Mouse (Mus musculus): Measurements from ENCODE around the gene Gm45717. TPM values are rescaled to one million over a fixed set of nuclear protein-coding genes. Genes with fewer than 3 reads are reported as not detected.
A peak's percentile ranks its signal among the peaks of the same experiment; 100 is the strongest.

Gm45717 gene
- polyA plus RNA-seq, 1 experiment: not detected

GRCm38 (mm10) chr7:140945247-140945646 is 10.5 kb downstream of the Gm45717 start:
- TF ChIP-seq MYOG (IDR thresholded peaks at IDR 0.05; ENCODE audit: control insufficient read depth, extremely low read depth, insufficient read length) (no peak), MAX (IDR thresholded peaks at IDR 0.05) (no peak), CTCF (IDR thresholded peaks at IDR 0.05; ENCODE audit: control insufficient read depth, insufficient read depth, insufficient read length) (no peak), USF1 (IDR thresholded peaks at IDR 0.05; ENCODE audit: low read depth) (no peak), CEBPB (IDR thresholded peaks at IDR 0.05; ENCODE audit: low read depth) (no peak), FOSL1 (IDR thresholded peaks at IDR 0.05; ENCODE audit: insufficient read depth, low read length, poor library complexity, severe bottlenecking) (no peak), MYOD1 (IDR thresholded peaks at IDR 0.05; ENCODE audit: control insufficient read depth, insufficient read length, low read depth) (no peak)
- peaks cover 13% of the 10 kb centered on the region for H3K36me3 ChIP-seq (ENCODE audit: control insufficient read depth, insufficient read depth)
- no peaks in the 10 kb centered on the region for H3K79me3 ChIP-seq (ENCODE audit: low read depth)
- no peaks in the 10 kb centered on the region for H3K79me2 ChIP-seq (ENCODE audit: control insufficient read depth, insufficient read depth)
- no peak overlapping the region for H3K4me3 ChIP-seq (ENCODE audit: insufficient read depth, poor library complexity, severe bottlenecking)
- H3K27me3 ChIP-seq (ENCODE audit: control insufficient read depth, insufficient read depth, insufficient read length): no peaks in the 10 kb centered on the region
- H3ac ChIP-seq (ENCODE audit: control insufficient read depth, insufficient read length, low read depth): no peak overlapping the region

- no peaks in the 10 kb centered on the region for H3K79me2 ChIP-seq (ENCODE audit: control insufficient read depth, insufficient read depth)
- H3K79me3 ChIP-seq (ENCODE audit: low read depth): no peaks in the 10 kb centered on the region
- no peak overlapping the region for H3K4me3 ChIP-seq (ENCODE audit: insufficient read depth, poor library complexity, severe bottlenecking)
- peaks cover 11% of the 10 kb centered on the region for H3K36me3 ChIP-seq (ENCODE audit: control insufficient read depth, insufficient read depth)
- TF ChIP-seq CEBPB (IDR thresholded peaks at IDR 0.05; ENCODE audit: low read depth): no peak
- TF ChIP-seq CTCF (IDR thresholded peaks at IDR 0.05; ENCODE audit: control insufficient read depth, insufficient read depth, insufficient read length): no peak
- no peak for TF ChIP-seq MYOD1 (IDR thresholded peaks at IDR 0.05; ENCODE audit: control insufficient read depth, insufficient read length, low read depth)
- no peak for TF ChIP-seq MYOG (IDR thresholded peaks at IDR 0.05; ENCODE audit: control insufficient read depth, extremely low read depth, insufficient read length)
- TF ChIP-seq MAX (IDR thresholded peaks at IDR 0.05): no peak
- no peak for TF ChIP-seq FOSL1 (IDR thresholded peaks at IDR 0.05; ENCODE audit: insufficient read depth, low read length, poor library complexity, severe bottlenecking)
- no peak for TF ChIP-seq USF1 (IDR thresholded peaks at IDR 0.05; ENCODE audit: low read depth)
- H3ac ChIP-seq (ENCODE audit: control insufficient read depth, insufficient read length, low read depth): no peak overlapping the region
- no peaks in the 10 kb centered on the region for H3K27me3 ChIP-seq (ENCODE audit: control insufficient read depth, insufficient read depth, insufficient read length)
Observed at GRCm38 (mm10) chr7:140944236-140944635, 11.5 kb downstream of the Gm45717 start.

- Histone ChIP-seq H3K4me3 (ENCODE audit: insufficient read depth, poor library complexity, severe bottlenecking) (no peak overlapping the region), H3K79me3 (ENCODE audit: low read depth) (no peaks in the 10 kb centered on the region), H3K79me2 (ENCODE audit: control insufficient read depth, insufficient read depth) (no peaks in the 10 kb centered on the region), H3ac (ENCODE audit: control insufficient read depth, insufficient read length, low read depth) (no peak overlapping the region), H3K27me3 (ENCODE audit: control insufficient read depth, insufficient read depth, insufficient read length) (no peaks in the 10 kb centered on the region), H3K36me3 (ENCODE audit: control insufficient read depth, insufficient read depth) (peaks cover 9% of the 10 kb centered on the region)
- TF ChIP-seq MYOG (IDR thresholded peaks at IDR 0.05; ENCODE audit: control insufficient read depth, extremely low read depth, insufficient read length) (no peak), FOSL1 (IDR thresholded peaks at IDR 0.05; ENCODE audit: insufficient read depth, low read length, poor library complexity, severe bottlenecking) (no peak), CTCF (IDR thresholded peaks at IDR 0.05; ENCODE audit: control insufficient read depth, insufficient read depth, insufficient read length) (no peak), MYOD1 (IDR thresholded peaks at IDR 0.05; ENCODE audit: control insufficient read depth, insufficient read length, low read depth) (no peak), USF1 (IDR thresholded peaks at IDR 0.05; ENCODE audit: low read depth) (no peak), MAX (IDR thresholded peaks at IDR 0.05) (no peak), CEBPB (IDR thresholded peaks at IDR 0.05; ENCODE audit: low read depth) (no peak)
Observed at GRCm38 (mm10) chr7:140943356-140943755, 12.4 kb downstream of the Gm45717 start.

GRCm38 (mm10) chr7:140942811-140943210 is 12.9 kb downstream of the Gm45717 start:
- no peaks in the 10 kb centered on the region for H3K79me3 ChIP-seq (ENCODE audit: low read depth)
- TF ChIP-seq MAX (IDR thresholded peaks at IDR 0.05): no peak
- no peak for TF ChIP-seq MYOG (IDR thresholded peaks at IDR 0.05; ENCODE audit: control insufficient read depth, extremely low read depth, insufficient read length)
- TF ChIP-seq CEBPB (IDR thresholded peaks at IDR 0.05; ENCODE audit: low read depth): no peak
- H3K36me3 ChIP-seq (ENCODE audit: control insufficient read depth, insufficient read depth): peaks cover 9% of the 10 kb centered on the region
- no peak overlapping the region for H3K4me3 ChIP-seq (ENCODE audit: insufficient read depth, poor library complexity, severe bottlenecking)
- no peaks in the 10 kb centered on the region for H3K27me3 ChIP-seq (ENCODE audit: control insufficient read depth, insufficient read depth, insufficient read length)
- H3ac ChIP-seq (ENCODE audit: control insufficient read depth, insufficient read length, low read depth): no peak overlapping the region
- no peaks in the 10 kb centered on the region for H3K79me2 ChIP-seq (ENCODE audit: control insufficient read depth, insufficient read depth)

- Histone ChIP-seq H3K36me3 (ENCODE audit: control insufficient read depth, insufficient read depth) (peaks cover 9% of the 10 kb centered on the region), H3ac (ENCODE audit: control insufficient read depth, insufficient read length, low read depth) (peak overlapping the region; percentile 80), H3K27me3 (ENCODE audit: control insufficient read depth, insufficient read depth, insufficient read length) (no peaks in the 10 kb centered on the region), H3K79me3 (ENCODE audit: low read depth) (no peaks in the 10 kb centered on the region), H3K79me2 (ENCODE audit: control insufficient read depth, insufficient read depth) (no peaks in the 10 kb centered on the region), H3K4me3 (ENCODE audit: insufficient read depth, poor library complexity, severe bottlenecking) (peak overlapping the region; percentile 48)
- no peak for TF ChIP-seq MYOD1 (IDR thresholded peaks at IDR 0.05; ENCODE audit: control insufficient read depth, insufficient read length, low read depth)
- TF ChIP-seq MYOG (IDR thresholded peaks at IDR 0.05; ENCODE audit: control insufficient read depth, extremely low read depth, insufficient read length): no peak
- no peak for TF ChIP-seq CTCF (IDR thresholded peaks at IDR 0.05; ENCODE audit: control insufficient read depth, insufficient read depth, insufficient read length)
- TF ChIP-seq USF1 (IDR thresholded peaks at IDR 0.05; ENCODE audit: low read depth): no peak
- TF ChIP-seq CEBPB (IDR thresholded peaks at IDR 0.05; ENCODE audit: low read depth): no peak
- TF ChIP-seq FOSL1 (IDR thresholded peaks at IDR 0.05; ENCODE audit: insufficient read depth, low read length, poor library complexity, severe bottlenecking): no peak
- TF ChIP-seq MAX (IDR thresholded peaks at IDR 0.05): no peak
Observed at GRCm38 (mm10) chr7:140942341-140942740, 13.4 kb downstream of the Gm45717 start.

Data from C2C12 (cell line).